Mouse (Mus musculus): Measurements from ENCODE around the gene Hist1h3i.

DNA sequence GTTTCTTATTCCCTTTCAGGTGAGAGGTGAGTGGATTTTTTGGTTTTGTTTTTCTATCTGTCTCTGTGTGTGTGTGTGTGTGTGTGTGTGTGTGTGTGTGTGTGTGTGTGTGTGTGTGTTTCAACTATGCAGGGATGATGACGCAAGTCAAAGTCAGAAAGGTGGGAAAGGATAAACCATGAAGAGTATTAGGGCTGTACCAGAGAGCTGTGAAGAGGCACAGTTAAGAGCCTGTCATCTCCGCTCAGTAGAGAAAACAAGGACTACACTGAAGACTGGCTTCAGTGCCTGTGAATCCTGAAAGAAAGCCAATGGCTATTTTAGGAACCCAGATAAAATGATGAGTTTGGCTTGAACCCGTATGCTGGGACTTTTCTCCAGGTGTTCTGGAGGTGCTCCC is 31.3 kb downstream of the Hist1h3i start:
- TF ChIP-seq POLR2A (IDR thresholded peaks at IDR 0.05; ENCODE audit: insufficient read depth, low read depth, low read length): no peak
- no peak for TF ChIP-seq CTCF (IDR thresholded peaks at IDR 0.05)

Measured in heart, adult 2 months (tissue).